ENCODE assay signal across 34 mouse cellular contexts in the genomic region with DNA sequence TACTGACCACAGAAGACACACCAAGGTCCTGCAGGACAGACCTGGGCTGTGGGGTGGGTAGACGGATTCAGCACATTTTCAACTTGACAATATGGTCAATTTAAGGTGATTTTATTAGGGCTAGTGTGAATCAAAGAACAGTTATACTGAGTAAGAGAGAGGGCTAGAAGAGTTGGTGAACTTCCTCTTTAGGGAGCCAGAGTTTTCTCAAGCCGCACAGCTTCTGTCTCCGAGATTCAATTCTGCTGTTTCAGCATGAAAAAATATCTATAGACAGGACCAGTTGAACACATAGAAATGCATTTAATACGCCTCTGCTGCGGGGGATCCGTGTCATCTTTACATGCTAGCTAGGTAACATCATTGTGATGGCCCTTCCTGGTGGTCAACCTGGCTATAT.
"Had no signal": no experiment of that assay in that cellular context is flagged by ENCODE, and none has a peak within 500 bp of the region (broad histone marks: within the 10 kb centered on the region; RNA-seq: fewer than 3 reads in every experiment).

No protein-coding gene starts in this region.

- H3K4me3 ChIP-seq: heart, embryonic 10.5 days; heart, embryonic 12.5 days; heart, embryonic 13.5 days; heart, embryonic 15.5 days; hindbrain, embryonic 10.5 days; hindbrain, embryonic 12.5 days; hindbrain, embryonic 13.5 days; hindbrain, embryonic 15.5 days; intestine, embryonic 15.5 days; kidney, embryonic 15.5 days; layer of hippocampus, adult 2 months had no signal

- ATAC-seq: hindbrain, embryonic 16.5 days; hindbrain, postnatal 0 days; inflammation-experienced regulatory T-cells, adult 6 months; intestine, embryonic 15.5 days; intestine, embryonic 16.5 days; intestine, postnatal 0 days had no signal

- H3K4me1 ChIP-seq: heart, embryonic 15.5 days; hindbrain, embryonic 15.5 days; intestine, embryonic 15.5 days had no signal

- H3K9me3 ChIP-seq: heart, embryonic 10.5 days; heart, embryonic 12.5 days; heart, embryonic 13.5 days; heart, embryonic 15.5 days; hindbrain, embryonic 10.5 days; hindbrain, embryonic 12.5 days; hindbrain, embryonic 13.5 days; hindbrain, embryonic 15.5 days; intestine, embryonic 15.5 days; kidney, embryonic 15.5 days had no signal

- H3K27ac ChIP-seq: heart, embryonic 10.5 days; heart, embryonic 13.5 days; heart, embryonic 15.5 days; hindbrain, embryonic 10.5 days; hindbrain, embryonic 12.5 days; hindbrain, embryonic 13.5 days; hindbrain, embryonic 14.5 days; hindbrain, embryonic 15.5 days; hindbrain, postnatal 0 days; intestine, embryonic 15.5 days; kidney, embryonic 15.5 days; kidney, postnatal 0 days; layer of hippocampus, adult 2 months had no signal

- H3K36me3 ChIP-seq: heart, embryonic 10.5 days; heart, embryonic 12.5 days; heart, embryonic 13.5 days; heart, embryonic 15.5 days; hindbrain, embryonic 10.5 days; hindbrain, embryonic 12.5 days; hindbrain, embryonic 13.5 days; hindbrain, embryonic 15.5 days; intestine, embryonic 15.5 days; kidney, embryonic 15.5 days had no signal

- DNase-seq: heart, postnatal 10 days; heart, postnatal 14 days; heart, postnatal 36 days; heart, postnatal 4 days; kidney, adult 11 months; kidney, adult 18-20 months; kidney, adult 2 months; kidney, adult 8-10 months; kidney, adult 9 months; kidney, postnatal 10 days; kidney, postnatal 14 days; kidney, postnatal 25 days; kidney, postnatal 36 days; kidney, postnatal 4 days; layer of hippocampus, adult 9-11 months; layer of hippocampus, postnatal 36 days had no signal

- H3K27me3 ChIP-seq: heart, embryonic 12.5 days; heart, embryonic 15.5 days; hindbrain, embryonic 12.5 days; hindbrain, embryonic 13.5 days; hindbrain, embryonic 15.5 days; intestine, embryonic 15.5 days; kidney, embryonic 15.5 days had no signal

- H3K9ac ChIP-seq: heart, embryonic 12.5 days; heart, embryonic 13.5 days; heart, embryonic 15.5 days; hindbrain, embryonic 12.5 days; hindbrain, embryonic 13.5 days; hindbrain, embryonic 14.5 days; hindbrain, embryonic 15.5 days; intestine, embryonic 15.5 days; kidney, embryonic 15.5 days had no signal
